Mouse (Mus musculus) embryo, embryonic 11.5 days (tissue): ENCODE results near the gene Msmb.
"Not testable (repeated sequence)": the region's sequence is repeated elsewhere in the genome, so short reads cannot be mapped to it uniquely, and the experiment has no call there.

Experiments used
- DNase-seq: peaks from one replicate; pipeline ENCODE4 v3.0.0-alpha.2; 2012; ENCODE audit warnings: low read depth, low spot score

Msmb gene

DNA sequence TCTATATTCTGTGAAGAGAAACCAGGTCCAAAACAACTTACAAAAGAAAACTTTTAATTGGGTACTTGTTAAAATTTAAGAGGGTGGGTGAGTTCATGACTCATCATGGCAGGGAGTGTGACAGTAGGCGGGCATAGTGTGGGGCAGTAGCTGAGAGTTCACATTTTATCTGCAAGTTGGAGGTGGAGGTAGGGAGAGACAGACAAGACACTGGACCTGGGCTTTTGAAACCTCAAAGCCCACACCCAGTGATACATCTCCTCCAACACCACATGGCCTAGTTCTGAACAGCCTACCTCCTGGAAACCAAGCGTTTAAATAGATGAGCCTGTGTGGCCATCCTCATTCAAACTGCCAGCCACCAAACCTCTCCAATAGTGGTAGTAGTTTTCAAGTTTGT is 33.5 kb downstream of the Msmb start:
- no peak for DNase-seq

DNA sequence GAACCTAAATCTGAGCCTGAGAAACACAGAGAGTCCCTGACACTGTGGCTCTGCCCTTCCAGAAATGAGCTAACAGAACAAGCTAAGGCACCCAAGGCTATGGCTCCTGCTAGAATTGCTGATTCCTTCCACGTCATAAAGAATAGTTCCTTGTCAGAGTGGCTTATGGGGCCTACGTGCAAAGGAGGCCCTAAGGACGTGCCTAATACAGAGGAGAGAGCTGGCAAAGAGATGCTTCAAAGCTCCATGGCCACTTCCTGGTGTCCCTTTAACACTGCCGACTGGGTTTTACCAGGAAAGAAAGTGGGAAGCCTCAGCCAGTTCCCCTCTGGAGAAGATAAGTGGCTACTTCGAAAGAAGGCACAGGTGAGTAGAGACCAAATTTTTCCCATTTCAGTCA is 34.8 kb downstream of the Msmb start:
- not testable (repeated sequence) for DNase-seq

DNA sequence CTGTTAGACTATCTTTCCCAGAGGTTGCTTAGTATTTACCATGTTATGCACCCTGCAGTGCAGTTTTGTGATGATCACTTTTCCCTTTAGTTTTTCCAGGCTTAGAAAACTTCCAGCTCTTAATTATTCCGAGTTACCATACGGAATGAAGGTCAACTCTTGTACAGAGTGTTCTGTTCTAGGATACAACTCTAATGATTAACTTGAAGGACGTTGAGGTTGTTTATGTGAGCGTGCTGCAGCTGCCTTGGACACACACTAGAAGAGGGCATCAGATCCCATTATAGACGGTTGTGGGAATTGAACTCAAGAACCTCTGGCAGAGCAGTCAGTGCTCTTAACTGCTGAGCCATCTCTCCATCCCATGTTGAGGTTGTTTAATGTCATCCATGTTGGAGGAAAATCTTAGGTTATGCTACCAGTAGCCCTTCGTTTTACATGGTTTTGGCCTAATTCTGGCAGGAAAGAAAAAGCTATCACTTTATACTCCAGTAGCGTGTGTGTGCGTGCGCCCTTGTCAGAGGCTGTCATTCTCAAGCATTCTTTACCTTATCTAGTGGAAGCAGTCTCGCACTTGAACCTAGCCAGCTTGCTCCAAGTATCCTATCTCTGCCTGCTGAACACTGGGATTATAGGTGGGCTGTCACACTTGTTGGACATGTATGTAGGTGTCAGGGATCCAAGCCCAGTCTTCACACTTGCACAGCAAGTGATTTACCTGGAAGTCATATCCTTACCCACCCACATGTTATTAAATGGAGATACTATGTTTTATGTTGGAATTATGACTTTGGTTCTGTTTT is 37.8 kb downstream of the Msmb start:
- no peak for DNase-seq

DNA sequence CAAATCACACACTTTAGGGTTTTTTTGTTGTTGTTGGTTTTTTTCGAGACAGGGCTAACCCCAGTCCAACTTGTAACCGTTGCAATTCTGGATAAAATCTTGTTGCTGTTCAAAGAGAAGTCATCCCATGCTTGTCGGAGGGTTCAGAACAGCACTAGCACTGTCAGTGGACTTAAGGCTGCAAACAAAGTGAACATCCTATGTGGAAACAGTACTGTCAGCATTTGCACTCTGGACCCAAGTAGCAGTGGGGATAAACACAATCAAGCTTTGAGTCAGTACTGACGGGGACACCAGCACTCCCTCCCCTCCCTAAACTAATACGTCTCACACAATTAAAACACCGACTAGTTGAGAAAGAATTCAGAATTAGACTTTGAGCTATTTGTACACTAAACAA is 39.0 kb downstream of the Msmb start:
- no peak for DNase-seq

DNA sequence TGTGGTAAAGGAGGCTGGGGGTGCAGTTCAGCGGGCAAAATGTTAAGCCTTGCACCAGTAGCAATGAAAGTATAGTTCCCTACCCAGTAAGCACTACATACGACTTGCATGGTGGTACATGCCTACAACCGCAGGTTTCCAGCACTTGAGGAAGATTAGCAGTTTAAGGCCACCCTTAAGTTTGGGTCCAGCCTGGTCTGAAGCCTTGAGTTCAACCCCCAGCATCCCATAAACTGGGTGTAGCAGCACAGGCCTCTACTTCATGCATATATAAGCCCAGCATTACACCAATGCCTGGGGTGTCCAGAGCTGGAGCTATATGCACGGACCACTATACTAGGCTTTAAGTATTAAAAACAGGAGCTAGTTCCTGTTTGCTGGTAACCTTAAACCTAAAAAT is 42.0 kb downstream of the Msmb start:
- DNase-seq, result no peak

DNA sequence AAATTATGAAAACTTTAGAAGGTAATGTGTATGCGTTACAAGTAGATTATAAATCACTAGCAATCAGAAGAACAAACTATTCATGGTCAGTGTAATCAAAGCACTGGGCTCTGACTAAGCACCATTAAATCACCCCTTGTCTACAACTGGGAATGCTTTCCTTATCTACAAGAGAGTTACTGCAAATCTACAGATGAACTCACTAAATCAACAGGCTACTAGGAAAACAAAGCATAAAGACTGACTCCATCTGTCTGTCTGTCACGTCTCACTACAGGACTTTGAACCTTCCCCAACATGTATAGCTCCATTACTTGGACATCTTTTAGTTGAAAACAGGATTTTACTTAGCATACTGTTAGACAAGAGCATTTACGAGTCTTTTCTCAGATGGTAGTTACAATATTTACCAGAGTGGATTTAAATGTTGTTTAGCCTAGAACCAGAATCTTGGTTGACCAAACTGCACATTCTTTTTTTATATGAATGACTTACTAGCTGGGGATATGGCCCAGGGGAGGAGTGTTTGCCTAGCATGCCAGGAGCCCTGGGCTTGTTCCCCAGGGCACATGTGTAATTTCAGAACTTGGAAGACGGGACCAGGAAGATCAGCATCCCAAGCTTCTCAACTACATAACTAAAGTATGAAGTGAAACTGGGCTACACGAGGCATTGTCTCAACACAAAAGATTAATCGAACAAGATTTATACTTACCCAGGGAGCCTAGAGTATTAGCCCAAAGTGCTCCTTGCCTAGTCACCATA is 49.0 kb downstream of the Msmb start:
- no peak for DNase-seq

DNA sequence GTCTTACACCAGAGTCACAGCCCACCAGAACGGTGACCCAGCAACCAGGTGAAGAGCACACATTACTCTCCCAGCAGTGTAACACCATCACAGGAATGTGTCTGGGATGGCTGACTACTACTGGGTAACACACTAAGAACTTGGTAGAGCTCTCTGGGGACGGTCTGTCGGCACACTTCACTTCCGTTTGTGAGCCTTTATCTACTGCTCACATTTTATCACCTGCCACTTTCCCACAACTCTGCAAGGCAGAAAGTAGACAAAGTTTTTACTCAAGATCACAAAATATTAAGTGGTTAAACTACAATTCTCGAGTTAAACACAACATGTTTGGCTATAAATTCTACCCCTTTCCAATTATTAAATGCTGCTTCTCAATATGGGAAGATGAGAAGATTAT is 50.1 kb downstream of the Msmb start:
- DNase-seq, result no peak

DNA sequence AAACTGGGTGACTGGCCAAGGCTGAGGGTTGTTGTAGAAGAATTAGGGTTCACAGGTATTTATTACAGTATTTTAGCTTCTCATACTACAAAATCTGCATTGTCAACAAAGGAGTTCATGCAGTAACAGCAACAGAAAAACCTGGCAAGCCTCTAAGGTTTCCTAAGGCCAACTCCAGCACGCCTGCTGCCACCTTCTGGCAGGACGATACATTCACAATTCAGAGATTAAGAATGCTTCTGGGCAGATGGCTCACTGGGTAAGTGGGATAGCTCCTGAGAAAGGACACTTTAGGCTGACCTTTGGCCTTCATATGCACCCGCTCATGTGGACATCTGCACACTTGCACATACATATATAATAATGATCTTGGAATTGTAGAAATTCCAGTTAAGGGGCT is 50.6 kb downstream of the Msmb start:
- peak; percentile 24 for DNase-seq

DNA sequence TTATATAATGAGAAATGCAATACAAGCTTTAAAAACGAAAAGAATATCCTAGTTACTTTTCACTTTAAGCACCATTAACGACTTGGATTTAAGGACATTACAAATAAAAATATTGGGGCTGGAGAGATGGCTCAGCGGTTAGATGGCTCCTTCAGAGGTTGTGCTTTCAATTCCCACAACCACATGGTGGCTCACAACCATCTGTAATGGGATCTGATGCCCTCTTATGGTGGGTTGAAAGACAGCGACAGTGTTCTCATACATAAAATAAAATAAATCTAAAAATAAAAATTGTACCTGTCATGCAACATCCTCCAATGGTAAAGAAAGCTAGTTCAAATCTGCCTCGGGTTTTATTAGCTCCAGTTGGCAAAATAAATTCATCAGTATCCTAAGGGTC is 51.7 kb downstream of the Msmb start:
- DNase-seq, result not testable (repeated sequence)

DNA sequence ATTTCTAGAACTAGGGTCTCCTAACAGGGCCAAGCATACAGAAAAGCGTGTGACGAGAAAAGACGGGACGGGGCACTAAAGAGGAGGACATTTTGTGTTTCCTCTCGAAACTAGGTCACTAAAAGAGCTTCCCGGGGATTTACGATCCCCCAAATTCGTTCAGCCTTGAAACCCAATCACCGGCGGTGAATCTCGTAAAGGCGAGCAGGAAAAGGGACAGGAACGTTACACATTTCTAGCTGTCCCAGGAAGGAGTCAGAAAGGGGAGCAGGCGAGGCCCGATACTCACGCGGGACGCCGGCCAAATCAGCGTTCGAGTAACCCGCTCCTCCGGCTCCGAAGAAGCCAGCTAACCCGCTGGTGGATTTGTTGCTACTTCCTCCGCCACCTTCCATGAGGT is 59.5 kb downstream of the Msmb start:
- DNase-seq, result peak; percentile 14

DNA sequence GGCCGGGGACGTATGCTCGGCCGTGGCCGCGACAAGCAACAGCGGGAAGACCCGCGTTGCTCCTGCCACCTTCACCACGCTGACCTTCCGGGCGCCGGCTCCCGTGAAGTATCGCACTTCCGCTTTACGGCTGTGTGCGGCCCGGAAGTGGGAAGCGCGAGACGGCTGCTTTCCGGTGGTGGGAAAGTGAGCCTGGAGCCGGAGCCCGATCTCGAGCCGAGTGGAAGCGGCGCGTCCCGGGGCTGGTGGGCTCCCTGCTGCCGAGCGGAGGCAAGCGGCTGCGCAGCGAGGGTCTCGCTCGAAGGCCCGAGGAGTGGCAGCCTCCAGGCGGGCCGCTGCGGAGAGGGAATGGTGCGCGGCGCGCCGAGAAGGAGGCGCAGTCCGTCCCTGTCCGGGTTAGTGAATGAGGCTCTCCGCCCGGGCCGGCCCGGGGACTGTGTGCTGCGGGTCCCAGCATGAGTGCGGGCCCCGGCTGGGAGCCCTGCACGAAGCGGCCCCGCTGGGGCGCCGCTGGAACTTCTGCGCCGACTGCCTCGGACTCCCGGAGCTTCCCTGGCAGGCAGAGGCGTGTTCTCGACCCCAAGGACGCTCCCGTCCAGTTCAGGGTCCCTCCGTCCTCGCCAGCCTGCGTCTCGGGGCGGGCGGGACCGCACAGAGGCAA is 60.1 kb downstream of the Msmb start, which contains the start of the genes Timm23 and Parg:
Gene Timm23 (minus strand): TSS at position 108 of the 661 bp plus-strand sequence.
Gene Parg (plus strand): TSS at position 159 of the 661 bp plus-strand sequence.
- DNase-seq, result peak; percentile 78
